Mouse (Mus musculus) ES-Bruce4 (cell line): ENCODE results near the gene Sfxn1. TPM values are rescaled to one million over a fixed set of nuclear protein-coding genes. Genes with fewer than 3 reads are reported as not detected.

Source experiments
- H3K27ac ChIP-seq: 2 replicates; pipeline ENCODE4 v1.5.1; 2012; ENCODE audit warnings: low read length, inconsistent platforms; ENCODE audit not compliant: insufficient read depth
- H3K27me3 ChIP-seq: 2 replicates; pipeline ENCODE4 v1.6.1; 2012; ENCODE audit warnings: mild to moderate bottlenecking, low read length, inconsistent platforms; ENCODE audit not compliant: control insufficient read depth, poor library complexity, insufficient read depth, severe bottlenecking
- H3K36me3 ChIP-seq: 2 replicates; pipeline ENCODE4 v1.6.1; 2012; ENCODE audit warnings: inconsistent platforms, mild to moderate bottlenecking, low read length, moderate library complexity; ENCODE audit not compliant: control insufficient read depth, poor library complexity, insufficient read depth, severe bottlenecking
- H3K4me1 ChIP-seq: one replicate; pipeline ENCODE4 v1.8.1; 2011; ENCODE audit warnings: low read length; ENCODE audit not compliant: control insufficient read depth, insufficient read depth
- H3K4me3 ChIP-seq: 2 replicates; pipeline ENCODE4 v1.5.1; 2011; ENCODE audit warnings: low read depth, mild to moderate bottlenecking, low read length
- H3K9ac ChIP-seq: 2 replicates; pipeline ENCODE4 v1.6.1; 2012; ENCODE audit warnings: low read depth, mild to moderate bottlenecking, inconsistent platforms; ENCODE audit not compliant: poor library complexity, severe bottlenecking
- H3K9me3 ChIP-seq: replicated peaks from 2 replicates; pipeline ENCODE4 v1.6.1; 2012; ENCODE audit warnings: mild to moderate bottlenecking, low read length, inconsistent platforms; ENCODE audit not compliant: control insufficient read depth, poor library complexity, insufficient read depth, severe bottlenecking
- CTCF ChIP-seq: IDR thresholded peaks from one replicate; pipeline ENCODE4 v1.8.1; 2011; ENCODE audit warnings: low read depth, low read length
- EP300 ChIP-seq: IDR thresholded peaks from 2 replicates; pipeline ENCODE4 v1.6.1; 2011; ENCODE audit warnings: low read depth, low read length; ENCODE audit not compliant: insufficient read depth
- POLR2A ChIP-seq: IDR thresholded peaks from one replicate; pipeline ENCODE4 v1.8.1; 2011; ENCODE audit warnings: low read length; ENCODE audit not compliant: insufficient read depth
- polyA plus RNA-seq: library from polyadenylated mRNA; stranded (reverse); fragments of >200 nt; gene quantifications from 2 replicates; pipeline ENCODE4 v1.2.4, GENCODE M21; 2011; ENCODE audit warnings: low read depth; ENCODE audit not compliant: missing spikeins, insufficient read depth, insufficient read length

The Sfxn1 gene
- polyA plus RNA-seq, 1 experiment = 83.0 TPM

- Histone ChIP-seq H3K4me3 (no peak overlapping the region), H3K27me3 (no peaks in the 10 kb centered on the region), H3K36me3 (peaks cover 69% of the 10 kb centered on the region), H3K9ac (no peak overlapping the region), H3K9me3 (no peaks in the 10 kb centered on the region), H3K27ac (no peak overlapping the region), H3K4me1 (no peaks in the 10 kb centered on the region)
- TF ChIP-seq CTCF (no peak), POLR2A (no peak), EP300 (no peak)
Observed at GRCm38 (mm10) chr13:54091719-54092118, 20.1 kb downstream of the Sfxn1 start.

GRCm38 (mm10) chr13:54094349-54094748, 22.7 kb downstream of the Sfxn1 start:
- Histone ChIP-seq H3K27ac (no peak overlapping the region), H3K36me3 (peaks cover 59% of the 10 kb centered on the region), H3K4me1 (no peaks in the 10 kb centered on the region), H3K9ac (no peak overlapping the region), H3K27me3 (no peaks in the 10 kb centered on the region), H3K9me3 (no peaks in the 10 kb centered on the region), H3K4me3 (no peak overlapping the region)
- TF ChIP-seq CTCF (no peak), EP300 (no peak), POLR2A (no peak)

- Histone ChIP-seq H3K9me3 (no peaks in the 10 kb centered on the region), H3K4me3 (no peak overlapping the region), H3K9ac (no peak overlapping the region), H3K27me3 (no peaks in the 10 kb centered on the region), H3K27ac (no peak overlapping the region), H3K36me3 (peaks cover 54% of the 10 kb centered on the region), H3K4me1 (no peaks in the 10 kb centered on the region)
- TF ChIP-seq POLR2A (no peak), EP300 (no peak), CTCF (no peak)
Observed at GRCm38 (mm10) chr13:54094963-54095362, 23.3 kb downstream of the Sfxn1 start.

GRCm38 (mm10) chr13:54095721-54096120, 24.1 kb downstream of the Sfxn1 start:
- TF ChIP-seq POLR2A (no peak), EP300 (no peak), CTCF (no peak)
- Histone ChIP-seq H3K27ac (no peak overlapping the region), H3K27me3 (no peaks in the 10 kb centered on the region), H3K9me3 (no peaks in the 10 kb centered on the region), H3K4me3 (no peak overlapping the region), H3K9ac (no peak overlapping the region), H3K4me1 (no peaks in the 10 kb centered on the region), H3K36me3 (peaks cover 55% of the 10 kb centered on the region)

- Histone ChIP-seq H3K27ac (no peak overlapping the region), H3K4me3 (no peak overlapping the region), H3K36me3 (peaks cover 43% of the 10 kb centered on the region), H3K4me1 (no peaks in the 10 kb centered on the region), H3K9me3 (no peaks in the 10 kb centered on the region), H3K9ac (no peak overlapping the region), H3K27me3 (no peaks in the 10 kb centered on the region)
- TF ChIP-seq CTCF (no peak), POLR2A (no peak), EP300 (no peak)
Observed at GRCm38 (mm10) chr13:54097227-54097626, 25.6 kb downstream of the Sfxn1 start.

- TF ChIP-seq CTCF = no peak
- TF ChIP-seq POLR2A = no peak
- no peak for TF ChIP-seq EP300
- no peaks in the 10 kb centered on the region for H3K9me3 ChIP-seq
- H3K27me3 ChIP-seq = no peaks in the 10 kb centered on the region
- no peak overlapping the region for H3K4me3 ChIP-seq
- H3K9ac ChIP-seq = no peak overlapping the region
- H3K27ac ChIP-seq = no peak overlapping the region
- peaks cover 38% of the 10 kb centered on the region for H3K36me3 ChIP-seq
- H3K4me1 ChIP-seq = no peaks in the 10 kb centered on the region
Observed at GRCm38 (mm10) chr13:54097797-54098196, 26.1 kb downstream of the Sfxn1 start.
